Mouse (Mus musculus) liver, postnatal 0 days (tissue): ENCODE data around the gene Vim. TPM values are rescaled to one million over a fixed set of nuclear protein-coding genes. Genes with fewer than 3 reads are reported as not detected.

Experiments
- ATAC-seq: fragments of 200-750 bp; cut with Nextera tagmentation; 2 replicates; pipeline ENCODE4 v1.8.0; 2017; ENCODE audit warnings: mild to moderate bottlenecking, moderate library complexity
- DNase-seq: peaks from one replicate; pipeline ENCODE4 v3.0.0-alpha.2; 2016
- H3K27ac ChIP-seq: fragments of 300-500 bp; sonication (generic); 2 replicates; pipeline ENCODE4 v1.5.1; 2014; ENCODE audit warnings: antibody characterized with exemption, moderate library complexity, mild to moderate bottlenecking, low read depth
- H3K27me3 ChIP-seq: fragments of 300-500 bp; sonication (generic); 2 replicates; pipeline ENCODE4 v1.6.1; 2014; ENCODE audit warnings: low read length, control low read depth, mixed read lengths; ENCODE audit not compliant: insufficient read depth
- H3K36me3 ChIP-seq: fragments of 300-500 bp; sonication (generic); replicated peaks from 2 replicates; pipeline ENCODE4 v1.6.1; 2014; ENCODE audit warnings: mild to moderate bottlenecking, control low read depth, low read length, moderate library complexity, mixed read lengths; ENCODE audit not compliant: insufficient read depth
- H3K4me1 ChIP-seq: fragments of 300-500 bp; sonication (generic); 2 replicates; pipeline ENCODE4 v1.6.1; 2014; ENCODE audit warnings: antibody characterized with exemption, mild to moderate bottlenecking, control low read depth; ENCODE audit not compliant: insufficient read depth
- H3K4me2 ChIP-seq: fragments of 300-500 bp; sonication (generic); 2 replicates; pipeline ENCODE4 v1.6.1; 2014; ENCODE audit warnings: low read depth, mild to moderate bottlenecking, low read length, moderate library complexity, mixed read lengths
- H3K4me3 ChIP-seq: fragments of 300-500 bp; sonication (generic); 2 replicates; pipeline ENCODE4 v1.5.1; 2014; ENCODE audit warnings: low read depth, low read length
- H3K9ac ChIP-seq: fragments of 300-500 bp; sonication (generic); replicated peaks from 2 replicates; pipeline ENCODE4 v1.6.1; 2014; ENCODE audit warnings: mild to moderate bottlenecking, moderate library complexity
- H3K9me3 ChIP-seq: fragments of 300-500 bp; sonication (generic); 2 replicates; pipeline ENCODE4 v1.6.1; 2016; ENCODE audit warnings: mild to moderate bottlenecking, control low read depth, low read length, mixed read lengths
- CTCF ChIP-seq: sonication (generic); IDR thresholded peaks from 2 replicates; pipeline ENCODE4 v1.5.1; 2016; ENCODE audit warnings: antibody characterized with exemption, low read depth
- EP300 ChIP-seq: IDR thresholded peaks from 2 replicates; pipeline ENCODE4 v1.6.1; 2016; ENCODE audit warnings: antibody characterized with exemption, low read depth, mild to moderate bottlenecking
- WGBS: fragments of 180-500 bp; shearing (Covaris S2); extraction: QIAGEN DNeasy Blood & Tissue Kit; methylation state at CpG from one replicate; pipeline ENCODE4 v1.1.7; 2014; ENCODE audit not compliant: insufficient replicate concordance; 5-methylcytosine and 5-hydroxymethylcytosine counted together
- polyA plus RNA-seq: library from polyadenylated mRNA; unstranded; fragments of >200 nt; fragmentation: Nextera tagmentation; extraction: Ambion mirVana; gene quantifications from 2 replicates; pipeline ENCODE4 v1.2.1, GENCODE M21; 2015

Vim gene
- polyA plus RNA-seq, 1 experiment from 2014 or later, result 105 TPM

- TF ChIP-seq EP300, result 0 out of 2 replicates have a peak, but pooled peaks have one; percentile 14
- TF ChIP-seq CTCF, result no peak
- Histone ChIP-seq H3K4me2 (no peak overlapping the region), H3K9ac (no peak overlapping the region), H3K27ac (peak overlapping the region; percentile 44; the same call in 1 of the 2 replicates), H3K4me1 (no peaks in the 10 kb centered on the region), H3K36me3 (no peaks in the 10 kb centered on the region), H3K4me3 (no peak overlapping the region), H3K27me3 (no peaks in the 10 kb centered on the region), H3K9me3 (no peaks in the 10 kb centered on the region)
- WGBS, result 43% methylated on average over 5 of the region's 5 CpGs
- ATAC-seq, result no peak
- no peak for DNase-seq
Measured at GRCm38 (mm10) chr2:13559303-13559702, 14.4 kb upstream of the Vim start.

GRCm38 (mm10) chr2:13559729-13560128 is 14.0 kb upstream of the Vim start:
- Histone ChIP-seq H3K9me3 (no peaks in the 10 kb centered on the region), H3K4me1 (no peaks in the 10 kb centered on the region), H3K36me3 (no peaks in the 10 kb centered on the region), H3K9ac (no peak overlapping the region), H3K4me3 (no peak overlapping the region), H3K27me3 (no peaks in the 10 kb centered on the region), H3K4me2 (no peak overlapping the region), H3K27ac (no peak overlapping the region)
- TF ChIP-seq CTCF (no peak), EP300 (no peak)
- 70% methylated on average over 5 of the region's 5 CpGs for WGBS
- ATAC-seq, result no peak
- DNase-seq, result no peak

GRCm38 (mm10) chr2:13560396-13560795 is 13.3 kb upstream of the Vim start:
- no peak for TF ChIP-seq EP300
- no peak for TF ChIP-seq CTCF
- Histone ChIP-seq H3K9me3 (no peaks in the 10 kb centered on the region), H3K4me2 (no peak overlapping the region), H3K4me3 (no peak overlapping the region), H3K36me3 (no peaks in the 10 kb centered on the region), H3K27me3 (no peaks in the 10 kb centered on the region), H3K27ac (no peak overlapping the region), H3K9ac (no peak overlapping the region), H3K4me1 (no peaks in the 10 kb centered on the region)
- DNase-seq (no peak), ATAC-seq (no peak)
- 70% methylated on average over 2 of the region's 2 CpGs for WGBS

- H3K9ac ChIP-seq, result no peak overlapping the region
- TF ChIP-seq EP300, result no peak
- no peak for TF ChIP-seq CTCF
- no peak overlapping the region for H3K4me2 ChIP-seq
- ATAC-seq, result no peak
- H3K4me1 ChIP-seq, result peaks cover 14% of the 10 kb centered on the region
- H3K27ac ChIP-seq, result no peak overlapping the region
- 44% methylated on average over 2 of the region's 2 CpGs for WGBS
- H3K9me3 ChIP-seq, result no peaks in the 10 kb centered on the region
- no peak for DNase-seq
- H3K27me3 ChIP-seq, result peaks cover 23% of the 10 kb centered on the region
- no peaks in the 10 kb centered on the region for H3K36me3 ChIP-seq
- no peak overlapping the region for H3K4me3 ChIP-seq
Measured at GRCm38 (mm10) chr2:13570122-13570521, 3.6 kb upstream of the Vim start.

GRCm38 (mm10) chr2:13572101-13572553 is 1.6 kb upstream of the Vim start:
- H3K4me2 ChIP-seq, result peak overlapping the region; percentile 82
- H3K27me3 ChIP-seq, result peaks cover 23% of the 10 kb centered on the region
- H3K4me3 ChIP-seq, result 0 out of 2 replicates have a peak overlapping the region, but pooled peaks have one; percentile 4
- H3K27ac ChIP-seq, result peak overlapping the region; percentile 89; the same call in 1 of the 2 replicates
- ATAC-seq (no peak), DNase-seq (no peak)
- TF ChIP-seq EP300, result no peak
- TF ChIP-seq CTCF, result no peak
- no peaks in the 10 kb centered on the region for H3K9me3 ChIP-seq
- WGBS, result 44% methylated on average over 4 of the region's 4 CpGs
- no peaks in the 10 kb centered on the region; the same call in 1 of the 2 replicates for H3K36me3 ChIP-seq
- H3K4me1 ChIP-seq, result peaks cover 18% of the 10 kb centered on the region
- no peak overlapping the region for H3K9ac ChIP-seq

GRCm38 (mm10) chr2:13572647-13573407 is 900 bp upstream of the Vim start:
- no peaks in the 10 kb centered on the region for H3K9me3 ChIP-seq
- H3K9ac ChIP-seq, result peak overlapping the region; percentile 65; the same call in 1 of the 2 replicates
- H3K4me3 ChIP-seq, result peak overlapping the region; percentile 65
- TF ChIP-seq CTCF, result no peak
- TF ChIP-seq EP300, result no peak
- H3K4me2 ChIP-seq, result peak overlapping the region; percentile 82
- H3K27ac ChIP-seq, result peak overlapping the region; percentile 89
- no peaks in the 10 kb centered on the region; the same call in 1 of the 2 replicates for H3K36me3 ChIP-seq
- H3K27me3 ChIP-seq, result peaks cover 23% of the 10 kb centered on the region
- DNase-seq (peak; percentile 18), ATAC-seq (peak; percentile 5; the same call in 1 of the 2 replicates)
- 7% methylated on average over 12 of the region's 12 CpGs for WGBS
- peaks cover 18% of the 10 kb centered on the region for H3K4me1 ChIP-seq
